Mouse (Mus musculus): ENCODE results near the gene Bmpr2. TPM values are rescaled to one million over a fixed set of nuclear protein-coding genes. Genes with fewer than 3 reads are reported as not detected.

Gene Bmpr2
- 10 to 100 TPM; 17.2 to 25.7 TPM for total RNA-seq (2023)

GRCm38 (mm10) chr1:59763164-59763768 lies at the start of gene Bmpr2:
Gene Bmpr2, plus strand, starts transcription at chr1:59763400.

GRCm38 (mm10) chr1:59912413-59913157 lies 149.4 kb downstream of the Bmpr2 start, which contains the start of gene Fam117b:
Gene Fam117b, plus strand, starts transcription at chr1:59913006.

Other genes with a start within 250 kb of the Bmpr2 start
- under 1 TPM in 1 of 2 experiments, not detected in 1; 0.67 TPM for gene Gm973, start 247.1 kb upstream of the Bmpr2 start, total RNA-seq (2023)
- 10 to 100 TPM; 64.8 to 74.3 TPM for gene Sumo1, start 92.6 kb upstream of the Bmpr2 start, total RNA-seq (2023)
- 10 to 100 TPM; 53.6 to 61.3 TPM for gene Nop58, start 78.4 kb upstream of the Bmpr2 start, total RNA-seq (2023)
- 10 to 100 TPM; 67.5 to 75.2 TPM for gene Fam117b, start 149.6 kb downstream of the Bmpr2 start, total RNA-seq (2023)

Measured in neutrophil, adult 59 days (primary cell).